Mouse (Mus musculus) megakaryocyte, embryonic 14.5 days (primary cell): ENCODE results near the gene Il5ra.

Source experiments
- FLI1 ChIP-seq: IDR thresholded peaks from 2 replicates; pipeline ENCODE4 v1.6.1; 2012; ENCODE audit warnings: low read length, inconsistent platforms, mixed read lengths
- GATA1 ChIP-seq: IDR thresholded peaks from 3 replicates; pipeline ENCODE4 v1.6.1; 2012; ENCODE audit warnings: mixed read lengths, low read length, inconsistent platforms, borderline replicate concordance

DNA sequence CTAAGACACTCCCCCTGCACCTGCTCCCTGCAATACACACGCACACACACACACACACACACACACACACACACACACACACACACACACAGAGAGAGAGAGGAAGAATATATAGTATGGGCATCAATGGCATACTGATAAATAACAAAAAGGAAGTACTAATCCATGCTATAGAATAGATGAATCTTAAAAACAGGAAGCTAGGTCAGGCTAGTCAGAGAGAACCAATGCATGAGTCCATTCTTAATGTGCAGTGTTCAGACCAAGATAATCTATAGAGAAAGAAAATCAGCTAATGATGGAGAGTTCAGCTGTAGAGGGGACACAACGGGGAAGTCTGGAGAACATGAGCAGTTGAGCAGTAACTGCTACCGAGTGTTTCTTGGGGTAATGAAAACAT, 9.5 kb upstream of the Il5ra start:
- TF ChIP-seq GATA1: no peak
- no peak for TF ChIP-seq FLI1
